Mouse (Mus musculus): ENCODE results near the gene Plod3. TPM values are rescaled to one million over a fixed set of nuclear protein-coding genes. Genes with fewer than 3 reads are reported as not detected.

The Plod3 gene
- polyA plus RNA-seq, 1 experiment from 2014 or later, result 64.4 TPM

- Histone ChIP-seq H3K27ac (ENCODE audit: low read length) (no peak overlapping the region), H3K4me1 (ENCODE audit: insufficient read depth, low read length) (peaks cover 13% of the 10 kb centered on the region), H3K27me3 (ENCODE audit: insufficient read depth, low read length) (no peaks in the 10 kb centered on the region), H3K4me2 (replicated peaks; ENCODE audit: low read depth, low read length) (no peak overlapping the region), H3K9ac (replicated peaks; ENCODE audit: low read length) (no peak overlapping the region), H3K9me3 (ENCODE audit: low read length) (no peaks in the 10 kb centered on the region), H3K4me3 (ENCODE audit: low read length) (no peak overlapping the region), H3K36me3 (ENCODE audit: insufficient read depth, low read length) (no peaks in the 10 kb centered on the region)
- 94% methylated on average over 6 of the region's 6 CpGs for WGBS
- no peak for ATAC-seq (ENCODE audit: low FRiP score, low TSS enrichment)
These were observed 36.3 kb upstream of the Plod3 start for GRCm38 (mm10) chr5:136950521-136950920.

DNA sequence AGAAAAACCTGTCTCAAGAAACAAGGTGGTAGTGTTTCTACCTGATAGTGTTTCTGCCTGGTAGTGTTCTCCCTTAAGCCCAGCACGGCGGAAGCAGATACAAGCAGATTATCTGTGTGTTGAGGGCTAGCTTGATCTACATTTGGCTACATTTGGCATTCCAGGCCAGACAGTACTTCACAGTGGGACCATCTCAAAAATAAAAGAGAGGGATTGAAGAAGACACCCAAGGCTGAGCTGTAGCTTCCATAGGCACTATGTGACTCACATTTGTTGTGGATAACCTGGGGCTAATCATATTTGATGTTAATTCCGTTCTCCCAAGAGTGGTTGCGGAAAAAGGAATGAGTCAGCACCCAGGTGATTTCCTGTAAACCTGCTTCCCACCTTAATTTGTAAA lies 34.7 kb upstream of the Plod3 start:
- Histone ChIP-seq H3K9me3 (ENCODE audit: low read length) (no peaks in the 10 kb centered on the region), H3K9ac (replicated peaks; ENCODE audit: low read length) (no peak overlapping the region), H3K27me3 (ENCODE audit: insufficient read depth, low read length) (no peaks in the 10 kb centered on the region), H3K4me2 (replicated peaks; ENCODE audit: low read depth, low read length) (no peak overlapping the region), H3K36me3 (ENCODE audit: insufficient read depth, low read length) (no peaks in the 10 kb centered on the region), H3K4me1 (ENCODE audit: insufficient read depth, low read length) (peaks cover 13% of the 10 kb centered on the region), H3K27ac (ENCODE audit: low read length) (no peak overlapping the region), H3K4me3 (ENCODE audit: low read length) (peak overlapping the region; percentile 80; the same call in 1 of the 2 replicates)
- WGBS, result 77% methylated on average over 4 of the region's 4 CpGs
- no peak for ATAC-seq (ENCODE audit: low FRiP score, low TSS enrichment)

GRCm38 (mm10) chr5:136953015-136953414 lies 33.8 kb upstream of the Plod3 start, which contains the start of gene Fis1:
TSS of gene Fis1 (plus strand) at chr5:136953275.
- peak; percentile 99 for ATAC-seq (ENCODE audit: low FRiP score, low TSS enrichment)
- Histone ChIP-seq H3K4me1 (ENCODE audit: insufficient read depth, low read length) (peaks cover 13% of the 10 kb centered on the region), H3K9ac (replicated peaks; ENCODE audit: low read length) (peak within 1 kb of the TSS; percentile 76), H3K27me3 (ENCODE audit: insufficient read depth, low read length) (no peaks in the 10 kb centered on the region), H3K27ac (ENCODE audit: low read length) (peak within 1 kb of the TSS; percentile 67), H3K4me2 (replicated peaks; ENCODE audit: low read depth, low read length) (peak within 1 kb of the TSS; percentile 87), H3K4me3 (ENCODE audit: low read length) (peak within 1 kb of the TSS; percentile 80), H3K36me3 (ENCODE audit: insufficient read depth, low read length) (no peaks in the 10 kb centered on the region), H3K9me3 (ENCODE audit: low read length) (no peaks in the 10 kb centered on the region)
- 0% methylated on average over 23 of the region's 23 CpGs for WGBS

DNA sequence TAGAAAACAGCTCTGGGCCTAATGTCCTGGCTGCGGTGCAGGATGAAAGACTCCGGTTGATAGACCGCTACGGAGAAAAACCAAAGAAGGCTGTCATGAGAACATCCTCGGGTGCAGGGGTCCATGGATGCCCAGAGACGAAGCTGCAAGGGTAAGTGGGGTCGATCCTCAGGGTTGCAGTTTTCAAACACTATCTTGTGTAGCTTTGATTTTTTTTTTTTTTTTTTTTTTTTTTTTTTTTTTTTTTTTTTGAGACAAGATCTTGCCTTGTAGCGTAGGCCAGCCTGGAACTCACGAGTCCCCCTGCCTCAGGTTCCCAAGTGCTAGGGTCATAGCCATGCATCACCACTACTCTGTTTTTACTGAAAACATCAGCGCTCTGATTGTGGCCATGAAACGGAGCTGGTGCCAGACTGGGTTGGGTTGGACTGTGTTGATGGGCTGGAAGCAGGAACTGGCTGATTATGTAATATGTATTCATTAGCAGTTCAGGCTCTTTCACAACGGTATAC lies 33.3 kb upstream of the Plod3 start:
- H3K36me3 ChIP-seq (ENCODE audit: insufficient read depth, low read length), result no peaks in the 10 kb centered on the region
- peaks cover 13% of the 10 kb centered on the region for H3K4me1 ChIP-seq (ENCODE audit: insufficient read depth, low read length)
- peak overlapping the region; percentile 76 for H3K9ac ChIP-seq (replicated peaks; ENCODE audit: low read length)
- peak overlapping the region; percentile 87 for H3K4me2 ChIP-seq (replicated peaks; ENCODE audit: low read depth, low read length)
- no peaks in the 10 kb centered on the region for H3K9me3 ChIP-seq (ENCODE audit: low read length)
- ATAC-seq (ENCODE audit: low FRiP score, low TSS enrichment), result peak; percentile 36
- H3K4me3 ChIP-seq (ENCODE audit: low read length), result peak overlapping the region; percentile 80
- peak overlapping the region; percentile 67 for H3K27ac ChIP-seq (ENCODE audit: low read length)
- H3K27me3 ChIP-seq (ENCODE audit: insufficient read depth, low read length), result no peaks in the 10 kb centered on the region
- 3% methylated on average over 12 of the region's 12 CpGs for WGBS

GRCm38 (mm10) chr5:136955622-136956021 lies 31.2 kb upstream of the Plod3 start:
- H3K27me3 ChIP-seq (ENCODE audit: insufficient read depth, low read length), result no peaks in the 10 kb centered on the region
- no peak overlapping the region for H3K9ac ChIP-seq (replicated peaks; ENCODE audit: low read length)
- no peak for ATAC-seq (ENCODE audit: low FRiP score, low TSS enrichment)
- WGBS, result 80% methylated on average over 4 of the region's 4 CpGs
- H3K4me2 ChIP-seq (replicated peaks; ENCODE audit: low read depth, low read length), result no peak overlapping the region
- no peaks in the 10 kb centered on the region for H3K36me3 ChIP-seq (ENCODE audit: insufficient read depth, low read length)
- peaks cover 13% of the 10 kb centered on the region for H3K4me1 ChIP-seq (ENCODE audit: insufficient read depth, low read length)
- H3K9me3 ChIP-seq (ENCODE audit: low read length), result no peaks in the 10 kb centered on the region
- H3K4me3 ChIP-seq (ENCODE audit: low read length), result no peak overlapping the region
- no peak overlapping the region for H3K27ac ChIP-seq (ENCODE audit: low read length)

DNA sequence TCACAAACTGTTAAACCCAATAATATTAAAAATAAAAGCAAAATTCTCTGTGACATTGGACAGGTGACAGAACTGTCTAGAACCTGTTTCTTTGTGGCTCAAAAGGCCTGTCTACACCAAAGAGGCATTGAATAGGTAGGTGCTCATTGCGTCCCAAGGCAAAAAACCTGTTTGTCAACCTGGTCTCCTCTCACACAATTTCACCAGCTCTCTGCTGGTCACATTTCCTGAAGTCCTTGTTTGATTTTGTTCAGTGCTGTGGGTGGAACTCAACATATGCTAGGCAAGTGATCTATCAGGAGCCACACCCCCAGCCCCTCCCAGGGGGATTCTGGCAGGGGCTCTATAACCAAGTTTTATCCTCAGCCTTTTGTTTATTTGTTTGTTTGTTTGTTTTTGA lies 29.6 kb upstream of the Plod3 start:
- H3K4me2 ChIP-seq (replicated peaks; ENCODE audit: low read depth, low read length), result no peak overlapping the region
- H3K4me3 ChIP-seq (ENCODE audit: low read length), result no peak overlapping the region
- no peak for ATAC-seq (ENCODE audit: low FRiP score, low TSS enrichment)
- H3K27ac ChIP-seq (ENCODE audit: low read length), result no peak overlapping the region
- no peaks in the 10 kb centered on the region for H3K9me3 ChIP-seq (ENCODE audit: low read length)
- peaks cover 19% of the 10 kb centered on the region for H3K4me1 ChIP-seq (ENCODE audit: insufficient read depth, low read length)
- 88% methylated on average over 1 of the region's 1 CpGs for WGBS
- H3K36me3 ChIP-seq (ENCODE audit: insufficient read depth, low read length), result no peaks in the 10 kb centered on the region
- H3K27me3 ChIP-seq (ENCODE audit: insufficient read depth, low read length), result no peaks in the 10 kb centered on the region
- no peak overlapping the region for H3K9ac ChIP-seq (replicated peaks; ENCODE audit: low read length)

GRCm38 (mm10) chr5:136958991-136959605 lies 27.7 kb upstream of the Plod3 start:
- 28% methylated on average over 5 of the region's 5 CpGs for WGBS
- H3K27me3 ChIP-seq (ENCODE audit: insufficient read depth, low read length), result no peaks in the 10 kb centered on the region
- no peak overlapping the region for H3K4me2 ChIP-seq (replicated peaks; ENCODE audit: low read depth, low read length)

DNA sequence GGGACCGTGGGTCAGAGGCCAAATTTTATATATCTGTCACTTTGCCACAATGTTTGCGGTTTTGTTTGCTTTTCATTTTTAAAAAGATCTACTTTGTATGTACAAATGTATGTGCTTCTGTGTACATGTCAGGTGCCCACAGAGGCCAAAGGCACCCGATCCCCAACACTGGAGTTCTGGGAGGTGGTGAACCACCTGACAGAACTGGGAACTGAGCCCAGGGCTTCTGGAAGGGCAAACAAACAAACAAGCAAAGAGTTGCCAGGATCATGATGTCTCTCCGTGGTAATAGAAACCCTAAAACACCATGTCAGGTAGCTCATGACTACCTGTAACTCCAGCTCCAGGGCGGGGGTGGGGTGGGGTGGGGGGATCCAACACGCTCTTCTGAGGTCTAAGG lies 26.8 kb upstream of the Plod3 start:
- Histone ChIP-seq H3K27me3 (ENCODE audit: insufficient read depth, low read length) (no peaks in the 10 kb centered on the region), H3K4me2 (replicated peaks; ENCODE audit: low read depth, low read length) (no peak overlapping the region), H3K9me3 (ENCODE audit: low read length) (no peaks in the 10 kb centered on the region), H3K36me3 (ENCODE audit: insufficient read depth, low read length) (peaks cover 10% of the 10 kb centered on the region), H3K4me3 (ENCODE audit: low read length) (no peak overlapping the region), H3K27ac (ENCODE audit: low read length) (peak overlapping the region; percentile 78; the same call in 1 of the 2 replicates), H3K9ac (replicated peaks; ENCODE audit: low read length) (no peak overlapping the region), H3K4me1 (ENCODE audit: insufficient read depth, low read length) (peaks cover 19% of the 10 kb centered on the region)
- 93% methylated on average over 6 of the region's 6 CpGs for WGBS
- ATAC-seq (ENCODE audit: low FRiP score, low TSS enrichment), result no peak

More at GRCm38 (mm10) chr5:136958991-136959605, 27.7 kb upstream of the Plod3 start:
- Histone ChIP-seq H3K4me1 (ENCODE audit: insufficient read depth, low read length) (peaks cover 19% of the 10 kb centered on the region; the same call in 1 of the 2 replicates), H3K9ac (replicated peaks; ENCODE audit: low read length) (no peak overlapping the region), H3K9me3 (ENCODE audit: low read length) (no peaks in the 10 kb centered on the region), H3K27ac (ENCODE audit: low read length) (peak overlapping the region; percentile 78), H3K4me3 (ENCODE audit: low read length) (no peak overlapping the region), H3K36me3 (ENCODE audit: insufficient read depth, low read length) (peaks cover 4% of the 10 kb centered on the region; the same call in 1 of the 2 replicates)
- ATAC-seq (ENCODE audit: low FRiP score, low TSS enrichment), result peak; percentile 65

DNA sequence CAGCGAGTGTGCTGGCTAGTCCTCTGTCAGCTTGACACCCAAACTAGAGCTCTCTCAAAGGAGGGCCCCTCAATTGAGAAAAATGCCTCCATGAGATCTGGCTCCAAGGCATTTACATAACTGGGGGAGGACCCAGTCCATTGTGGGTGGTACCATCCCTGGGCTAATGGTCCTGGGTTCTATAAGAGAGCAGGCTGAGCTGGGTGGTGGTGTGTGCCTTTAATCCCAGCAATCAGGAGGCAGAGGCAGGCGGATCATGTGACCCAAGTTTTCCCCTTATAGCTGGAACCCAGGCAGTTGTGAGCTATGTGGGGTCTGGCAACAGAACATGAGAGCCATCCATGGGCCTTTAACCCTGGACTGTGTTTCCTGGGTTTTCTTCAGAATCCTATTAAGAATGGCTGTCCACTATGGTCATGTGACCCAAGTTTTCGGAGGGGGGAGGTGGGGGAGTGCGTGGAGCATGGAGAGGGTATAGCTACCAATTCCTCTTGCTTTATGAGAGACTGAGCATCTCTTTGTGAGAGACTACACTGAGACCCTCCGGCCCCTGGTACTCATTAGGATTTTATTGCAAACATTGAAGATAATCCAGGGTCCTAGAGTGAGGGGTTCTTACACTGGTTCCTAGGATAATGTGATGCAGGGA lies 25.4 kb upstream of the Plod3 start:
- peak overlapping the region; percentile 94 for H3K27ac ChIP-seq (ENCODE audit: low read length)
- H3K9ac ChIP-seq (replicated peaks; ENCODE audit: low read length), result peak overlapping the region; percentile 93
- 29% methylated on average over 5 of the region's 5 CpGs for WGBS
- H3K9me3 ChIP-seq (ENCODE audit: low read length), result no peaks in the 10 kb centered on the region
- peaks cover 33% of the 10 kb centered on the region for H3K4me1 ChIP-seq (ENCODE audit: insufficient read depth, low read length)
- H3K36me3 ChIP-seq (ENCODE audit: insufficient read depth, low read length), result peaks cover 19% of the 10 kb centered on the region
- H3K4me3 ChIP-seq (ENCODE audit: low read length), result peak overlapping the region; percentile 83
- no peaks in the 10 kb centered on the region for H3K27me3 ChIP-seq (ENCODE audit: insufficient read depth, low read length)
- no peak for ATAC-seq (ENCODE audit: low FRiP score, low TSS enrichment)
- peak overlapping the region; percentile 86 for H3K4me2 ChIP-seq (replicated peaks; ENCODE audit: low read depth, low read length)

- Histone ChIP-seq H3K9me3 (ENCODE audit: low read length) (no peaks in the 10 kb centered on the region), H3K4me2 (replicated peaks; ENCODE audit: low read depth, low read length) (peak overlapping the region; percentile 86), H3K27me3 (ENCODE audit: insufficient read depth, low read length) (no peaks in the 10 kb centered on the region), H3K27ac (ENCODE audit: low read length) (peak overlapping the region; percentile 94), H3K4me3 (ENCODE audit: low read length) (peak overlapping the region; percentile 83), H3K4me1 (ENCODE audit: insufficient read depth, low read length) (peaks cover 39% of the 10 kb centered on the region), H3K9ac (replicated peaks; ENCODE audit: low read length) (peak overlapping the region; percentile 93), H3K36me3 (ENCODE audit: insufficient read depth, low read length) (peaks cover 19% of the 10 kb centered on the region)
- 0% methylated on average over 20 of the region's 20 CpGs for WGBS
- peak; percentile 80 for ATAC-seq (ENCODE audit: low FRiP score, low TSS enrichment)
These were observed 24.8 kb upstream of the Plod3 start for GRCm38 (mm10) chr5:136961983-136962461.

Data from kidney, embryonic 16.5 days (tissue).